Mouse (Mus musculus) hindbrain, embryonic 12.5 days (tissue): ENCODE results near the gene Acsf2. TPM values are rescaled to one million over a fixed set of nuclear protein-coding genes. Genes with fewer than 3 reads are reported as not detected.
A peak's percentile ranks its signal among the peaks of the same experiment; 100 is the strongest.

Experiments used
- ATAC-seq: fragments of 200-750 bp; cut with Nextera tagmentation; 2 replicates; pipeline ENCODE4 v1.8.0; 2017; ENCODE audit warnings: moderate TSS enrichment; ENCODE audit not compliant: low FRiP score
- H3K27ac ChIP-seq: fragments of 300-500 bp; sonication (generic); 2 replicates; pipeline ENCODE4 v1.5.1; 2016; ENCODE audit warnings: mild to moderate bottlenecking
- H3K27me3 ChIP-seq: fragments of 300-500 bp; sonication (generic); 2 replicates; pipeline ENCODE4 v1.6.1; 2016; ENCODE audit warnings: mild to moderate bottlenecking
- H3K36me3 ChIP-seq: fragments of 300-500 bp; sonication (generic); 2 replicates; pipeline ENCODE4 v1.6.1; 2016; ENCODE audit warnings: mild to moderate bottlenecking
- H3K4me1 ChIP-seq: fragments of 300-500 bp; sonication (generic); 2 replicates; pipeline ENCODE4 v1.6.1; 2016
- H3K4me2 ChIP-seq: fragments of 300-500 bp; sonication (generic); replicated peaks from 2 replicates; pipeline ENCODE4 v1.6.1; 2016; ENCODE audit warnings: mild to moderate bottlenecking
- H3K4me3 ChIP-seq: fragments of 300-500 bp; sonication (generic); 2 replicates; pipeline ENCODE4 v1.5.1; 2016; ENCODE audit warnings: mild to moderate bottlenecking
- H3K9ac ChIP-seq: fragments of 300-500 bp; sonication (generic); 2 replicates; pipeline ENCODE4 v1.6.1; 2016; ENCODE audit warnings: mild to moderate bottlenecking, moderate library complexity
- H3K9me3 ChIP-seq: fragments of 300-500 bp; sonication (generic); replicated peaks from 2 replicates; pipeline ENCODE4 v1.6.1; 2016; ENCODE audit warnings: mild to moderate bottlenecking
- WGBS: fragments of 180-500 bp; shearing (Covaris S2); methylation state at CpG from one replicate; pipeline ENCODE4 v1.1.7; 2016; 5-methylcytosine and 5-hydroxymethylcytosine counted together
- polyA plus RNA-seq: library from polyadenylated mRNA; unstranded; fragments of >200 nt; fragmentation: Nextera tagmentation; extraction: Ambion mirVana; gene quantifications from 2 replicates; pipeline ENCODE4 v1.2.1, GENCODE M21; 2016

Acsf2 gene
- polyA plus RNA-seq, 1 experiment from 2014 or later, result 3.3 TPM

- ATAC-seq, result no peak
- Histone ChIP-seq H3K9ac (no peak overlapping the region), H3K27me3 (no peaks in the 10 kb centered on the region), H3K27ac (no peak overlapping the region), H3K36me3 (no peaks in the 10 kb centered on the region), H3K4me1 (no peaks in the 10 kb centered on the region), H3K4me2 (no peak overlapping the region), H3K4me3 (no peak overlapping the region), H3K9me3 (no peaks in the 10 kb centered on the region)
Observed at GRCm38 (mm10) chr11:94621458-94621852, 19.8 kb upstream of the Acsf2 start.

- WGBS, result 42% methylated on average over 6 of the region's 6 CpGs
- no peak for ATAC-seq
Observed at GRCm38 (mm10) chr11:94620766-94621457, 19.2 kb upstream of the Acsf2 start.

GRCm38 (mm10) chr11:94617646-94618045 is 16.0 kb upstream of the Acsf2 start:
- 83% methylated on average over 2 of the region's 2 CpGs for WGBS
- H3K27me3 ChIP-seq, result no peaks in the 10 kb centered on the region
- H3K36me3 ChIP-seq, result no peaks in the 10 kb centered on the region
- H3K9me3 ChIP-seq, result no peaks in the 10 kb centered on the region
- H3K4me3 ChIP-seq, result no peak overlapping the region
- no peak for ATAC-seq
- H3K4me1 ChIP-seq, result no peaks in the 10 kb centered on the region
- H3K27ac ChIP-seq, result no peak overlapping the region
- no peak overlapping the region for H3K4me2 ChIP-seq
- no peak overlapping the region for H3K9ac ChIP-seq

More at GRCm38 (mm10) chr11:94620766-94621457, 19.2 kb upstream of the Acsf2 start:
- H3K4me2 ChIP-seq, result no peak overlapping the region
- H3K9ac ChIP-seq, result no peak overlapping the region
- no peak overlapping the region for H3K27ac ChIP-seq
- H3K27me3 ChIP-seq, result no peaks in the 10 kb centered on the region
- H3K9me3 ChIP-seq, result no peaks in the 10 kb centered on the region
- H3K4me3 ChIP-seq, result no peak overlapping the region
- no peaks in the 10 kb centered on the region for H3K36me3 ChIP-seq
- H3K4me1 ChIP-seq, result no peaks in the 10 kb centered on the region

DNA sequence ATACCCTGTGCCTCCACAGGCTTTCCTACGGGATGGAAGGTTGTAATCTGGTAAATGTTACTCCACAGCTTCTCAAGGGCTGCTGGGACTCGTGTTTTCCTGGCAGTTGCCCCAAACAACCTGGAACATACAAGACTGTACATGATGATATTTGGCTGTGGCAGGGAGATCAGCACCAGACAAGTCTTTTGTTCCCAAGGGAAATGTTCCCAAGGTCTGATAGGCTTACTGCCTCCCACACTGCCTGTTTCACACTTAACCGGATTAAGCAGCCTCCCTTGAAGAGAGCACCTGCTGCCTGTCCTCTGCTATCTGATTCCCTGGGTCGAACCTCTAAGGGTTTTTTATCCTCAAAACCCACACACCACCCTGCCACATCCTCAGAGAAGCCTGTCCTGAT is 13.8 kb upstream of the Acsf2 start:
- no peaks in the 10 kb centered on the region for H3K9me3 ChIP-seq
- H3K36me3 ChIP-seq, result no peaks in the 10 kb centered on the region
- H3K4me3 ChIP-seq, result no peak overlapping the region
- no peaks in the 10 kb centered on the region for H3K27me3 ChIP-seq
- 34% methylated on average over 4 of the region's 4 CpGs for WGBS
- H3K4me1 ChIP-seq, result no peaks in the 10 kb centered on the region
- no peak for ATAC-seq
- H3K9ac ChIP-seq, result no peak overlapping the region
- no peak overlapping the region for H3K27ac ChIP-seq
- H3K4me2 ChIP-seq, result no peak overlapping the region

DNA sequence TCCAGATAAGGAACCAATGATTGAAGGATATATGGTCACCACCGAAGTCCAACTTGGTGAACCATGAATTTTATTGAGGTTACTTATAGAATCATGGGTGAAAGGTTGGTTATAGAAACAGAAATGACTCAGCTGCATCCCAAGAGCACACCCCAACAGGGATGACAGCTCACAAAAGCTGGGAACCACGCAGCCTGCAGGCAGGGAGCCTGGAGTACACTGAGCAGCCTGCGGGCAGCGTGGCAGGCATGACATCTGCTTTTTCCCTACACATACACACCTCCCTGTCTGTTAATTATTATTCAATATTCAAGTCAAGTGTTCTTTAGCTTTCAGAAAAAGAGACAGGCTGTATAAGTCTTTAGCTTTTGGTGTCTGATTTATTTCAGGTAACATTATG is 12.9 kb upstream of the Acsf2 start:
- ATAC-seq, result no peak
- H3K9me3 ChIP-seq, result no peaks in the 10 kb centered on the region
- 83% methylated on average over 4 of the region's 4 CpGs for WGBS
- no peak overlapping the region for H3K9ac ChIP-seq
- H3K27me3 ChIP-seq, result no peaks in the 10 kb centered on the region
- H3K4me3 ChIP-seq, result no peak overlapping the region
- H3K27ac ChIP-seq, result no peak overlapping the region
- H3K4me2 ChIP-seq, result no peak overlapping the region
- no peaks in the 10 kb centered on the region for H3K36me3 ChIP-seq
- H3K4me1 ChIP-seq, result no peaks in the 10 kb centered on the region

- Histone ChIP-seq H3K4me2 (no peak overlapping the region), H3K27ac (no peak overlapping the region), H3K27me3 (no peaks in the 10 kb centered on the region), H3K4me3 (no peak overlapping the region), H3K4me1 (no peaks in the 10 kb centered on the region), H3K36me3 (no peaks in the 10 kb centered on the region), H3K9me3 (no peaks in the 10 kb centered on the region), H3K9ac (no peak overlapping the region)
- no peak for ATAC-seq
- 73% methylated on average over 4 of the region's 4 CpGs for WGBS
Observed at GRCm38 (mm10) chr11:94610744-94611740, 9.4 kb upstream of the Acsf2 start.

GRCm38 (mm10) chr11:94602356-94602955 is 785 bp upstream of the Acsf2 start:
- Histone ChIP-seq H3K27ac (no peak overlapping the region), H3K36me3 (no peaks in the 10 kb centered on the region), H3K4me3 (peak overlapping the region; percentile 45; the same call in 1 of the 2 replicates), H3K9ac (no peak overlapping the region), H3K27me3 (peaks cover 4% of the 10 kb centered on the region), H3K4me1 (peaks cover 20% of the 10 kb centered on the region), H3K9me3 (no peaks in the 10 kb centered on the region), H3K4me2 (peak overlapping the region; percentile 79)
- WGBS, result 70% methylated on average over 11 of the region's 11 CpGs
- ATAC-seq, result no peak

DNA sequence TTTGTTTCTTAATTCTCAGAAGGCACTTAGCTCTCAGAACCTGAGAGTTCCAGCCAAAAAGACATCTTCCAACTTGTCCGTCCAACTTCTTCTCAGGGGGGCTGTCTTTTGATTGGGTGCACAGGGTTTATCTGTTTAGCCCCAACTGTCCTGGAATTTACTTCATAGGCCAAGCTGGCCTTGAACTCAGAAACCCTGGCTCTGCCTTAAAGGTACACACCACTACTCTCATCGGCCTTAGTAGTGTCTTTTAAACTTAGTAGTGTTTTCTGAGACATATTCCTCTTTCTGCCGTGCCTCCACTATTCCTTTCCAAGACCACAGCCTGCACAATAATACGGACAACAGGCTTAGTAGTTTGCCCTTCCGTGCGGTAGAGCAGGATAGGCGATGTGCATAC is 1.2 kb downstream of the Acsf2 start:
- no peaks in the 10 kb centered on the region for H3K9me3 ChIP-seq
- H3K4me3 ChIP-seq, result no peak overlapping the region
- ATAC-seq, result no peak
- no peak overlapping the region for H3K9ac ChIP-seq
- H3K4me2 ChIP-seq, result peak overlapping the region; percentile 79; the same call in 1 of the 2 replicates
- 89% methylated on average over 7 of the region's 7 CpGs for WGBS
- peaks cover 4% of the 10 kb centered on the region for H3K27me3 ChIP-seq
- no peak overlapping the region for H3K27ac ChIP-seq
- peaks cover 20% of the 10 kb centered on the region for H3K4me1 ChIP-seq
- no peaks in the 10 kb centered on the region for H3K36me3 ChIP-seq

GRCm38 (mm10) chr11:94598437-94599120 is 3.1 kb downstream of the Acsf2 start:
- no peak for ATAC-seq
- H3K4me2 ChIP-seq, result no peak overlapping the region
- H3K9ac ChIP-seq, result no peak overlapping the region
- peaks cover 4% of the 10 kb centered on the region for H3K27me3 ChIP-seq
- no peaks in the 10 kb centered on the region for H3K9me3 ChIP-seq
- H3K4me1 ChIP-seq, result peaks cover 20% of the 10 kb centered on the region
- H3K27ac ChIP-seq, result no peak overlapping the region
- H3K36me3 ChIP-seq, result no peaks in the 10 kb centered on the region
- WGBS, result 74% methylated on average over 6 of the region's 6 CpGs
- no peak overlapping the region for H3K4me3 ChIP-seq

- Histone ChIP-seq H3K9ac (no peak overlapping the region), H3K27me3 (peaks cover 4% of the 10 kb centered on the region), H3K4me3 (no peak overlapping the region), H3K4me2 (no peak overlapping the region), H3K27ac (no peak overlapping the region), H3K36me3 (no peaks in the 10 kb centered on the region), H3K4me1 (peaks cover 18% of the 10 kb centered on the region), H3K9me3 (no peaks in the 10 kb centered on the region)
- ATAC-seq, result no peak
- WGBS, result 89% methylated on average over 4 of the region's 4 CpGs
Observed at GRCm38 (mm10) chr11:94597319-94597718, 4.4 kb downstream of the Acsf2 start.

GRCm38 (mm10) chr11:94596311-94596852 is 5.3 kb downstream of the Acsf2 start:
- Histone ChIP-seq H3K4me1 (peaks cover 8% of the 10 kb centered on the region; the same call in 1 of the 2 replicates), H3K4me2 (no peak overlapping the region), H3K9ac (no peak overlapping the region), H3K36me3 (no peaks in the 10 kb centered on the region), H3K9me3 (no peaks in the 10 kb centered on the region), H3K4me3 (no peak overlapping the region), H3K27ac (no peak overlapping the region), H3K27me3 (peaks cover 4% of the 10 kb centered on the region)
- no peak for ATAC-seq
- WGBS, result 76% methylated on average over 7 of the region's 7 CpGs
